Mouse (Mus musculus) neural tube, embryonic 14.5 days (tissue): Measurements from ENCODE around the gene Izumo1r. TPM values are rescaled to one million over a fixed set of nuclear protein-coding genes. Genes with fewer than 3 reads are reported as not detected.

ENCODE experiments used
- ATAC-seq: fragments of 200-750 bp; cut with Nextera tagmentation; 2 replicates; pipeline ENCODE4 v1.8.0; 2017; ENCODE audit warnings: low read depth, mild to moderate bottlenecking, moderate TSS enrichment, moderate library complexity
- H3K27ac ChIP-seq: fragments of 300-500 bp; sonication (generic); 2 replicates; pipeline ENCODE4 v1.5.1; 2014; ENCODE audit warnings: low read depth, mild to moderate bottlenecking, control low read depth, low read length, moderate library complexity, mixed read lengths
- H3K27me3 ChIP-seq: fragments of 300-500 bp; sonication (generic); 2 replicates; pipeline ENCODE4 v1.6.1; 2014; ENCODE audit warnings: low read length; ENCODE audit not compliant: control insufficient read depth, insufficient read depth
- H3K36me3 ChIP-seq: fragments of 300-500 bp; sonication (generic); 2 replicates; pipeline ENCODE4 v1.6.1; 2014; ENCODE audit warnings: low read length, mixed read lengths; ENCODE audit not compliant: control insufficient read depth, insufficient read depth
- H3K4me1 ChIP-seq: fragments of 300-500 bp; sonication (generic); 2 replicates; pipeline ENCODE4 v1.6.1; 2014; ENCODE audit warnings: low read length; ENCODE audit not compliant: control insufficient read depth, insufficient read depth
- H3K4me2 ChIP-seq: fragments of 300-500 bp; sonication (generic); 2 replicates; pipeline ENCODE4 v1.6.1; 2014; ENCODE audit warnings: mild to moderate bottlenecking, low read depth, low read length, control low read depth
- H3K4me3 ChIP-seq: fragments of 300-500 bp; sonication (generic); 2 replicates; pipeline ENCODE4 v1.5.1; 2014; ENCODE audit warnings: low read depth, low read length, control low read depth, mixed read lengths
- H3K9ac ChIP-seq: fragments of 300-500 bp; sonication (generic); replicated peaks from 2 replicates; pipeline ENCODE4 v1.6.1; 2014; ENCODE audit warnings: low read depth, mild to moderate bottlenecking, control low read depth, low read length, mixed read lengths
- H3K9me3 ChIP-seq: fragments of 300-500 bp; sonication (generic); 2 replicates; pipeline ENCODE4 v1.6.1; 2016; ENCODE audit warnings: low read length; ENCODE audit not compliant: control insufficient read depth
- WGBS: fragments of 180-500 bp; shearing (Covaris S2); extraction: QIAGEN DNeasy Blood & Tissue Kit; methylation state at CpG from one replicate; pipeline ENCODE4 v1.1.7; 2014; 5-methylcytosine and 5-hydroxymethylcytosine counted together
- polyA plus RNA-seq: library from polyadenylated mRNA; unstranded; fragments of >200 nt; fragmentation: Nextera tagmentation; extraction: Ambion mirVana; gene quantifications from 2 replicates; pipeline ENCODE4 v1.2.1, GENCODE M21; 2014

The Izumo1r gene
- polyA plus RNA-seq: not detected in 2 replicates

- Histone ChIP-seq H3K27ac (no peak within 1 kb of the TSS), H3K9me3 (no peaks in the 10 kb centered on the region), H3K4me1 (0 out of 2 replicates have a peak, but pooled peaks cover 6% of the 10 kb centered on the region), H3K9ac (no peak within 1 kb of the TSS), H3K4me2 (no peak within 1 kb of the TSS), H3K27me3 (no peaks in the 10 kb centered on the region), H3K4me3 (no peak within 1 kb of the TSS), H3K36me3 (no peaks in the 10 kb centered on the region)
- no peak for ATAC-seq
- 30% methylated on average over 11 of the region's 11 CpGs for WGBS
These were observed at the start of gene Izumo1r for GRCm38 (mm10) chr9:14903581-14904378. Izumo1r (minus strand) TSS chr9:14903949.

- Histone ChIP-seq H3K36me3 (no peaks in the 10 kb centered on the region), H3K9me3 (no peaks in the 10 kb centered on the region), H3K4me1 (no peaks in the 10 kb centered on the region), H3K4me3 (no peak overlapping the region), H3K27me3 (no peaks in the 10 kb centered on the region), H3K4me2 (no peak overlapping the region), H3K9ac (no peak overlapping the region), H3K27ac (no peak overlapping the region)
- WGBS: 49% methylated on average over 5 of the region's 5 CpGs
- peak; percentile 25; the same call in 1 of the 2 replicates for ATAC-seq
These were observed 47.3 kb upstream of the Izumo1r start for GRCm38 (mm10) chr9:14951072-14951471.

GRCm38 (mm10) chr9:14948843-14949242 lies 45.1 kb upstream of the Izumo1r start:
- H3K4me3 ChIP-seq: no peak overlapping the region
- H3K27ac ChIP-seq: no peak overlapping the region
- H3K27me3 ChIP-seq: no peaks in the 10 kb centered on the region
- no peaks in the 10 kb centered on the region for H3K36me3 ChIP-seq
- H3K9me3 ChIP-seq: no peaks in the 10 kb centered on the region
- H3K9ac ChIP-seq: no peak overlapping the region
- H3K4me1 ChIP-seq: no peaks in the 10 kb centered on the region
- ATAC-seq: no peak
- H3K4me2 ChIP-seq: no peak overlapping the region
- WGBS: 78% methylated on average over 5 of the region's 5 CpGs

GRCm38 (mm10) chr9:14946677-14947076 lies 42.9 kb upstream of the Izumo1r start:
- Histone ChIP-seq H3K27me3 (no peaks in the 10 kb centered on the region), H3K9ac (no peak overlapping the region), H3K4me3 (no peak overlapping the region), H3K27ac (no peak overlapping the region), H3K4me2 (no peak overlapping the region), H3K9me3 (no peaks in the 10 kb centered on the region), H3K36me3 (no peaks in the 10 kb centered on the region), H3K4me1 (no peaks in the 10 kb centered on the region)
- ATAC-seq: no peak
- WGBS: 88% methylated on average over 4 of the region's 4 CpGs

- 56% methylated on average over 3 of the region's 3 CpGs for WGBS
- ATAC-seq: no peak
These were observed 42.2 kb upstream of the Izumo1r start for GRCm38 (mm10) chr9:14945919-14946318.

GRCm38 (mm10) chr9:14942143-14942720 lies 38.5 kb upstream of the Izumo1r start:
- no peak for ATAC-seq
- Histone ChIP-seq H3K4me3 (no peak overlapping the region), H3K36me3 (no peaks in the 10 kb centered on the region), H3K4me2 (no peak overlapping the region), H3K27me3 (no peaks in the 10 kb centered on the region), H3K9ac (no peak overlapping the region), H3K27ac (no peak overlapping the region), H3K9me3 (no peaks in the 10 kb centered on the region), H3K4me1 (no peaks in the 10 kb centered on the region)
- 27% methylated on average over 3 of the region's 3 CpGs for WGBS

More at GRCm38 (mm10) chr9:14945919-14946318, 42.2 kb upstream of the Izumo1r start:
- Histone ChIP-seq H3K9me3 (no peaks in the 10 kb centered on the region), H3K27me3 (no peaks in the 10 kb centered on the region), H3K4me2 (no peak overlapping the region), H3K4me1 (no peaks in the 10 kb centered on the region), H3K36me3 (no peaks in the 10 kb centered on the region), H3K9ac (no peak overlapping the region), H3K27ac (no peak overlapping the region), H3K4me3 (no peak overlapping the region)

GRCm38 (mm10) chr9:14939610-14940009 lies 35.9 kb upstream of the Izumo1r start:
- no peak overlapping the region for H3K4me2 ChIP-seq
- no peaks in the 10 kb centered on the region for H3K36me3 ChIP-seq
- no peak overlapping the region for H3K27ac ChIP-seq
- H3K4me3 ChIP-seq: no peak overlapping the region
- WGBS: 89% methylated on average over 3 of the region's 3 CpGs
- no peak overlapping the region for H3K9ac ChIP-seq
- no peaks in the 10 kb centered on the region for H3K4me1 ChIP-seq
- H3K27me3 ChIP-seq: no peaks in the 10 kb centered on the region
- no peaks in the 10 kb centered on the region for H3K9me3 ChIP-seq
- no peak for ATAC-seq

- H3K36me3 ChIP-seq: no peaks in the 10 kb centered on the region
- H3K9ac ChIP-seq: no peak overlapping the region
- H3K9me3 ChIP-seq: no peaks in the 10 kb centered on the region
- no peaks in the 10 kb centered on the region for H3K4me1 ChIP-seq
- H3K4me2 ChIP-seq: no peak overlapping the region
- no peak overlapping the region for H3K27ac ChIP-seq
- H3K27me3 ChIP-seq: no peaks in the 10 kb centered on the region
- H3K4me3 ChIP-seq: no peak overlapping the region
- WGBS: 89% methylated on average over 1 of the region's 1 CpGs
- ATAC-seq: no peak
These were observed 33.6 kb upstream of the Izumo1r start for GRCm38 (mm10) chr9:14937308-14937707.

GRCm38 (mm10) chr9:14934851-14935250 lies 31.1 kb upstream of the Izumo1r start:
- no peak for ATAC-seq
- Histone ChIP-seq H3K4me3 (no peak overlapping the region), H3K4me1 (no peaks in the 10 kb centered on the region), H3K9me3 (no peaks in the 10 kb centered on the region), H3K27ac (no peak overlapping the region), H3K36me3 (no peaks in the 10 kb centered on the region), H3K4me2 (no peak overlapping the region), H3K27me3 (no peaks in the 10 kb centered on the region), H3K9ac (no peak overlapping the region)
- WGBS: 54% methylated on average over 2 of the region's 2 CpGs
